Mouse (Mus musculus) embryonic fibroblast, embryonic 13.5 days (primary cell): ENCODE data around the gene Gm9922.

Experiments
- CTCF ChIP-seq: IDR thresholded peaks from 2 replicates; pipeline ENCODE4 v1.5.1; 2011; ENCODE audit warnings: mild to moderate bottlenecking, control low read depth, low read length, moderate library complexity, borderline replicate concordance; ENCODE audit not compliant: insufficient read depth
- POLR2A ChIP-seq: IDR thresholded peaks from 2 replicates; pipeline ENCODE4 v1.6.1; 2011; ENCODE audit warnings: low read depth, mild to moderate bottlenecking, control low read depth, low read length, moderate library complexity

DNA sequence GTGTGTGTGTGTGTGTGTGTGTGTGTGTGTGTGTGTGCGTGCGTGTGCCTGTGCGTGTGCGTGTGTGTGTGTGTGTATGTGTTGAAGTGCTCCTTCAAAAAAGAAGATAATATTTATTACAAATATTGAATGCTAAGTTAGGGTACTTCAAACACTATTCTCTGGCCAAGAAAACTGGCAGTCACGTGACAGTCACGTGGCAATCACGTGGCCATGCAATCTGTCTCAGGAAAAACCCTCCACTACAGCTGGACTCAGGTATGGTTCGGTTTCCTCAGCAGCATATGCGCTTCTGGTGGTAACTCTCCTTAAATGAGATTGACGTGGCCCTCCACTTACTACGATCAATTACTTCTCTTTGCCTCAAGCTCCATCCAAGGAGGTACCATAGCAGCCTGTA, 18.2 kb upstream of the Gm9922 start:
- TF ChIP-seq CTCF (no peak), POLR2A (no peak)
